ENCODE assay signal across 19 mouse cellular contexts in genomic region chr11:82734227-82734626, GRCm38 (mm10). TPM values are rescaled to one million over a fixed set of nuclear protein-coding genes. Genes with fewer than 3 reads are reported as not detected.
DNase-seq lines count a peak whose midpoint lies in the region; ATAC-seq and TF ChIP-seq lines count a peak whose summit lies in the region.
"Had no signal": no experiment of that assay in that cellular context is flagged by ENCODE, and none has a peak within 500 bp of the region (broad histone marks: within the 10 kb centered on the region; RNA-seq: fewer than 3 reads in every experiment).

No protein-coding gene starts in this region.

- no peak for TF ChIP-seq POLR2A in CH12.LX (IDR thresholded peaks at IDR 0.05; ENCODE audit: low read depth, low read length)

- DNase-seq in CD4-positive, CD25-positive, alpha-beta regulatory T cell, adult 2 months (ENCODE audit: low read depth, low spot score), result peak; percentile 26
- DNase-seq in layer of hippocampus, adult 2 months (ENCODE audit: low spot score in 2 of 2), result no peak
- no peak for DNase-seq in layer of hippocampus, postnatal 14 days (ENCODE audit: low spot score in 2 of 2)
- no peak for DNase-seq in CH12.LX (ENCODE audit: extremely low read depth)
- DNase-seq in kidney, postnatal 36 days, result peak; percentile 6 to 38
- DNase-seq in T-cell, adult 2 months (ENCODE audit: low spot score), result no peak
- no peak for DNase-seq in hindbrain, embryonic 10.5 days (ENCODE audit: low spot score)
- DNase-seq: adrenal gland, postnatal 25 days; cerebellum, adult 8-10 months; retina, postnatal 1 day; spleen, adult 18-20 months; thymus, postnatal 25 days had no signal

- no peaks in the 10 kb centered on the region for H3K9me3 ChIP-seq in CH12.LX (replicated peaks; ENCODE audit: low read length)
- H3K9me3 ChIP-seq in hindbrain, embryonic 10.5 days, result no peaks in the 10 kb centered on the region
- H3K9me3 ChIP-seq: forebrain, embryonic 12.5 days; heart, embryonic 15.5 days; hindbrain, embryonic 15.5 days; limb, embryonic 10.5 days; lung, embryonic 15.5 days had no signal

- H3K27ac ChIP-seq in layer of hippocampus, adult 2 months, result no peak overlapping the region
- H3K27ac ChIP-seq in CH12.LX (ENCODE audit: insufficient read depth, low read depth), result no peak overlapping the region
- H3K27ac ChIP-seq in hindbrain, embryonic 10.5 days, result no peak overlapping the region
- H3K27ac ChIP-seq: forebrain, embryonic 12.5 days; heart, embryonic 15.5 days; hindbrain, embryonic 15.5 days; limb, embryonic 10.5 days; lung, embryonic 15.5 days had no signal

- H3K4me2 ChIP-seq in CH12.LX (ENCODE audit: insufficient read depth, low read depth, poor library complexity, severe bottlenecking), result no peak overlapping the region
- H3K4me2 ChIP-seq: forebrain, embryonic 12.5 days; heart, embryonic 15.5 days; hindbrain, embryonic 15.5 days; lung, embryonic 15.5 days had no signal

- no peaks in the 10 kb centered on the region for H3K4me1 ChIP-seq in CH12.LX (ENCODE audit: control insufficient read depth in 1 of 2, insufficient read depth in 2 of 2)
- no peaks in the 10 kb centered on the region for H3K4me1 ChIP-seq in hindbrain, embryonic 10.5 days (replicated peaks)
- H3K4me1 ChIP-seq: forebrain, embryonic 12.5 days; heart, embryonic 15.5 days; hindbrain, embryonic 15.5 days; limb, embryonic 10.5 days; lung, embryonic 15.5 days had no signal

- no peak for ATAC-seq in CD4-positive, CD25-positive, alpha-beta regulatory T cell, adult 4 months

- H3K79me2 ChIP-seq in CH12.LX (replicated peaks; ENCODE audit: control insufficient read depth, extremely low read depth, insufficient read depth, poor library complexity, severe bottlenecking), result no peaks in the 10 kb centered on the region

- H3K27me3 ChIP-seq in CH12.LX (replicated peaks), result peaks cover 4% of the 10 kb centered on the region
- no peaks in the 10 kb centered on the region for H3K27me3 ChIP-seq in hindbrain, embryonic 10.5 days (ENCODE audit: insufficient read depth, poor library complexity, severe bottlenecking)
- H3K27me3 ChIP-seq: forebrain, embryonic 12.5 days; heart, embryonic 15.5 days; hindbrain, embryonic 15.5 days; lung, embryonic 15.5 days had no signal

- no peak for TF ChIP-seq EP300 in CH12.LX (IDR thresholded peaks at IDR 0.05; ENCODE audit: low read length)

- dilution Hi-C loops in CH12.LX (cut with MboI; ENCODE audit: extremely low pct_ligation_motif_present, extremely low pct_unique_long_range_greater_than_20kb, low sequenced_read_pairs), result no loop called here

- in situ Hi-C loops in CH12.LX (cut with MboI; ENCODE audit: low pct_ligation_motif_present, low pct_unique_long_range_greater_than_20kb, low sequenced_read_pairs), result no loop called here

- H3K4me3 ChIP-seq in layer of hippocampus, adult 2 months, result no peak overlapping the region
- no peak overlapping the region for H3K4me3 ChIP-seq in CH12.LX (replicated peaks in 1 of 3; ENCODE audit: low read depth in 2 of 3, low read length in 2 of 3, poor library complexity in 1 of 3)
- H3K4me3 ChIP-seq in hindbrain, embryonic 10.5 days, result no peak overlapping the region
- H3K4me3 ChIP-seq: forebrain, embryonic 12.5 days; heart, embryonic 15.5 days; hindbrain, embryonic 15.5 days; limb, embryonic 10.5 days; lung, embryonic 15.5 days had no signal

- no peaks in the 10 kb centered on the region for H3K36me3 ChIP-seq in CH12.LX (replicated peaks in 1 of 2; ENCODE audit: control insufficient read depth in 1 of 2, insufficient read depth in 1 of 2, low read length in 1 of 2)
- no peaks in the 10 kb centered on the region for H3K36me3 ChIP-seq in hindbrain, embryonic 10.5 days
- H3K36me3 ChIP-seq: forebrain, embryonic 12.5 days; heart, embryonic 15.5 days; hindbrain, embryonic 15.5 days; limb, embryonic 10.5 days; lung, embryonic 15.5 days had no signal

- peak; percentile 36 for TF ChIP-seq RAD21 in CH12.LX (IDR thresholded peaks at IDR 0.05; ENCODE audit: low read depth, low read length)

- H3K9ac ChIP-seq in CH12.LX (ENCODE audit: insufficient read depth, low read depth), result no peak overlapping the region
- H3K9ac ChIP-seq: forebrain, embryonic 12.5 days; heart, embryonic 15.5 days; hindbrain, embryonic 15.5 days; lung, embryonic 15.5 days had no signal

- TF ChIP-seq CTCF in layer of hippocampus, adult 2 months (conservative IDR thresholded peaks at IDR 0.05), result peak; percentile 22; the same call in 1 of the 2 replicates
- peak in 1 of 2 experiments; percentile 48; a peak in 2 of 4 replicates for TF ChIP-seq CTCF in CH12.LX (conservative IDR thresholded peaks at IDR 0.05 in 1 of 2, IDR thresholded peaks at IDR 0.05 in 1 of 2; ENCODE audit: low read depth in 2 of 2, low read length in 2 of 2)

TF ChIP-seq in CH12.LX, 34 proteins besides CTCF, POLR2A, EP300 and RAD21:
- TF ChIP-seq IRF4 (IDR thresholded peaks at IDR 0.05; ENCODE audit: low read depth, low read length) (no peak), UBTF (IDR thresholded peaks at IDR 0.05; ENCODE audit: low read depth, low read length) (no peak), ZKSCAN1 (IDR thresholded peaks at IDR 0.05; ENCODE audit: borderline replicate concordance, low read depth, low read length) (no peak), HCFC1 (IDR thresholded peaks at IDR 0.05; ENCODE audit: low read depth, low read length) (no peak), CHD1 (IDR thresholded peaks at IDR 0.05; ENCODE audit: low read depth, low read length) (no peak), SIN3A (IDR thresholded peaks at IDR 0.05; ENCODE audit: low read length) (no peak), SMC3 (IDR thresholded peaks at IDR 0.05; ENCODE audit: low read depth, low read length) (peak; percentile 43)
TF ChIP-seq in CH12.LX: peak in this region for 1.

RNA-seq across cellular contexts. Expression of gene Cct6b, which starts 29.9 kb away (rescaled TPM):
- under 1 TPM in 1 of 2 experiments, not detected in 1; 0.77 TPM for polyA plus RNA-seq in CD4-positive, CD25-positive, alpha-beta regulatory T cell, adult 4 months (2017; shearing (Covaris generic))
- under 1 TPM; 0.18 to 0.44 TPM for total RNA-seq in layer of hippocampus, adult 2 months (2021)
- total RNA-seq in layer of hippocampus, postnatal 14 days (2021), result under 1 TPM in 1 of 2 experiments, not detected in 1; 0.78 TPM
- 0.25 and 0.64 TPM in 2 replicates for total RNA-seq in CH12.LX (2012; rRNA removed)
- 0.44 and 0.58 TPM in 2 replicates for total RNA-seq in CH12.LX (2014; rRNA removed)
- 0.24 and 0.27 TPM in 2 replicates for polyA plus RNA-seq in CH12.LX (2012; ENCODE audit: insufficient read length, low read depth)
- polyA plus RNA-seq in hindbrain, embryonic 10.5 days (2016; fragmentation: Nextera tagmentation; extraction: Ambion mirVana), result 0.37 and 0.41 TPM in 2 replicates
- total RNA-seq: monocyte, adult 5-6 weeks had no signal

RNA-seq across cellular contexts. Expression of gene Zfp830, which starts 29.9 kb away (rescaled TPM):
- polyA plus RNA-seq in CD4-positive, CD25-positive, alpha-beta regulatory T cell, adult 4 months (2017; shearing (Covaris generic)), result 10 to 100 TPM; 33.6 to 36.5 TPM
- total RNA-seq in layer of hippocampus, adult 2 months (2021), result 10 to 100 TPM; 14.8 to 16.9 TPM
- total RNA-seq in layer of hippocampus, postnatal 14 days (2021), result 10 to 100 TPM; 14.6 to 17.1 TPM
- total RNA-seq in CH12.LX (2012; rRNA removed) (32.4 and 39.9 TPM in 2 replicates), CH12.LX (2014; rRNA removed) (28.7 and 29.9 TPM in 2 replicates)
- polyA plus RNA-seq in CH12.LX (2012; ENCODE audit: insufficient read length, low read depth), result 38.7 and 44.2 TPM in 2 replicates
- 31.6 and 35.8 TPM in 2 replicates for polyA plus RNA-seq in hindbrain, embryonic 10.5 days (2016; fragmentation: Nextera tagmentation; extraction: Ambion mirVana)

RNA-seq across cellular contexts. Expression of gene Lig3, which starts 46.7 kb away (rescaled TPM):
- 10 to 100 TPM; 16.0 to 20.8 TPM for polyA plus RNA-seq in CD4-positive, CD25-positive, alpha-beta regulatory T cell, adult 4 months (2017; shearing (Covaris generic))
- total RNA-seq in layer of hippocampus, adult 2 months (2021), result 10 to 100 TPM; 25.3 to 25.7 TPM
- 10 to 100 TPM; 27.1 to 27.8 TPM for total RNA-seq in layer of hippocampus, postnatal 14 days (2021)
- 45.2 and 63.5 TPM in 2 replicates for total RNA-seq in CH12.LX (2012; rRNA removed)
- 40.9 and 45.7 TPM in 2 replicates for total RNA-seq in CH12.LX (2014; rRNA removed)
- 97.4 and 101 TPM in 2 replicates for polyA plus RNA-seq in CH12.LX (2012; ENCODE audit: insufficient read length, low read depth)
- polyA plus RNA-seq in hindbrain, embryonic 10.5 days (2016; fragmentation: Nextera tagmentation; extraction: Ambion mirVana), result 43.2 and 44.1 TPM in 2 replicates

Comparison
In these comparisons a context has a peak if more than half of its experiments do, and no peak if none do; other contexts are left out.
1. DNase-seq: peak in CD4-positive, CD25-positive, alpha-beta regulatory T cell, adult 2 months (single experiment) and kidney, postnatal 36 days (2 of 2); none in layer of hippocampus, adult 2 months (0 of 2), layer of hippocampus, postnatal 14 days (0 of 2), CH12.LX (single experiment), T-cell, adult 2 months (single experiment) and hindbrain, embryonic 10.5 days (single experiment).